Mouse (Mus musculus) megakaryocyte, embryonic 14.5 days (primary cell): Measurements from ENCODE around the gene S100a3.

ENCODE experiments used
- FLI1 ChIP-seq: IDR thresholded peaks from 2 replicates; pipeline ENCODE4 v1.6.1; 2012; ENCODE audit warnings: low read length, inconsistent platforms, mixed read lengths
- GATA1 ChIP-seq: IDR thresholded peaks from 3 replicates; pipeline ENCODE4 v1.6.1; 2012; ENCODE audit warnings: mixed read lengths, low read length, inconsistent platforms, borderline replicate concordance

DNA sequence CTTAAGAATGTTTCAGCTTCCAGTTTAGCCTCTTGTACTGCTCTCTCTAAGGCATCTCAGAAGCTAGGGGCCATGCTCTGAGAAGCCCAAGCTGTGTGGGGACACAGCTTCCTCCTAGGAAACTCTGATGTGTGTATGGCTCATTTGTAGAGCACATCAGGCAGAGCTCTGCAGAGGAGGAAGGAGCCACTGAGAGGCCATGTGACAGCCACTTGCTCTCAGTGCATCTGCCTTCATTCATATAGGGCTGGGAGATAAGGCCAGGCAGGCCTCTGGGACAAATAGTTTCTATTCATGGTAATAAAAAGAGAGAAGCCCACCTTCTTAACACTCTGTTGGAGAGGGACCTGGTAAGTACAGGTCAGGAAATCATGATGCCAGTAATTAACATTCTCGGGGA, 34.1 kb downstream of the S100a3 start:
- TF ChIP-seq GATA1 (no peak), FLI1 (no peak)
